Mouse (Mus musculus) lung, postnatal 10 days (tissue): Measurements from ENCODE around the gene Ei24.

Source experiments
- DNase-seq: peaks from one replicate; pipeline ENCODE4 v3.0.0; 2021

Gene Ei24

DNA sequence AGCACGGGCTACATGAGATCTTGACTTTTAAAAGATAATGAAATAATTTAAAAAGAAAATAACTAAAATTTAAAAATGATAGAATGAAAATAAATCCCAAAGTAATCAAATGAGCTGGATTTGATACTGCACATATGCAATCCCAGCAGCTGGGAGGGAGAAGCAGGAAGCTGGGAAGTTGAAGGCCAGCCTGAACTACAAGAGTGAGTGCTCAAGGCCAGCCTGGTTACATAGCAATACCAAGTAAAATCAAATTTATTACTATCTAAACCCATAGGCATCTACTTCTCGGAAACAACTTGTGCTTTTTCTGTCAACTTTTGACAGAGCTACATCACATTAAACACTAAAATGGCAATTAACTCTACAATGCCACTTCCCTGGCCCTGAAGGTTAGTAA is 13.3 kb downstream of the Ei24 start:
- DNase-seq, result no peak

DNA sequence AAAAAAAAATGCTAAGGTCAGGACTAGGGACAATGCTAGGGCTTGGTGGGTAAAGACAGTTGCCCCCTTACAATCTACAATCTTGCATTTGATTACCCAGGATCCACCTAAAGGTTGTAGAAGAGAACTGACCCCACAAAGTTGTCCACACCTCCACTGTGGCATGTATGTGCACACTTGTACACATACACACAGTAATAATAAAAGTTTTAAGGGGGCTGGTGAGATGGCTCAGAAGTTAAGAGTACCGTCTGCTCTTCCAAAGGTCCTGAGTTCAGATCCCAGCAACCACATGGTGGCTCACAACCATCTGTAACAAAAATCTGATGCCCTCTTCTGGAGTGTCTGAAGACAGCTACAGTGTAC is 28.2 kb downstream of the Ei24 start:
- DNase-seq, result no peak

DNA sequence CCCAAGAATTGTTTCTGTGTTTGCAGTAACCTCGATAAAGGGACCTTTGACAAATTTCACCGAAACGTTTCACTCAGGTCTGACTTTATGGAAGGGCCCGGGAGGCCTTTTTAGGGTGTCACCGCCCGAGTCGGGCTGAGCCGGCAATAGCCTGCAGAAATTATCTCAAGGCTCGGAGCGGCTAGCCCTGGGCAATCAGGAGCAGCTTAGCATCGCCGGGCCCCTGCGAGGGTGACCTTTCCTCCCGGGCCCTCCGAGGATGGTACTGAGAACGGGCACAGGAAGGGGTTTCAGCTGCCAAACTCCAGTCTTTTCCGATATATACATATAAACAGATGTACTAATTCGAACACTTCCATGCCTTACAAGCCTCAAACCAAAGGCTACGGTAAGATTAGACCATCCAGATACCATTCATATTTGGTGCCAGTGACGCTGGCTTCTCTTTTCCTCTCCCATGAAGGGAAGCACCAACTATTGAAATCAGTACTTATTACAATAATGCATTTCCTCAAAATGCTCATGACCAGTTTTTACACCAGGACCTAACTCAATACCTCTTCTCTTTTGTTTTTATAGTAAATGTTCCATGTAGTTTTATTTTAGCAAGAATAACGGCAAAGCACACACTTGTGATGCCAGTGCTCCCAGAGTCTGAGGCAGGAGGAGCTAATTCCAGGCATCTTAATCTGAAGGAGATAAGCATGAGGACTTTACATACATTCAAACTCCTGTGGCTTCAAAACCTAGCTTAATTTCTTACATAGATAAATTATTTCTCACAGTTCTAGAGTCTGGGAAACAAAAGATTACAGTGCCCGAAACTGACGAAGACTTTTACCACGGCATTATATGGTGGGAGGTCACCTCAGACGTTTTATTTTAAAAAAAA is 28.8 kb downstream of the Ei24 start:
- DNase-seq, result no peak

DNA sequence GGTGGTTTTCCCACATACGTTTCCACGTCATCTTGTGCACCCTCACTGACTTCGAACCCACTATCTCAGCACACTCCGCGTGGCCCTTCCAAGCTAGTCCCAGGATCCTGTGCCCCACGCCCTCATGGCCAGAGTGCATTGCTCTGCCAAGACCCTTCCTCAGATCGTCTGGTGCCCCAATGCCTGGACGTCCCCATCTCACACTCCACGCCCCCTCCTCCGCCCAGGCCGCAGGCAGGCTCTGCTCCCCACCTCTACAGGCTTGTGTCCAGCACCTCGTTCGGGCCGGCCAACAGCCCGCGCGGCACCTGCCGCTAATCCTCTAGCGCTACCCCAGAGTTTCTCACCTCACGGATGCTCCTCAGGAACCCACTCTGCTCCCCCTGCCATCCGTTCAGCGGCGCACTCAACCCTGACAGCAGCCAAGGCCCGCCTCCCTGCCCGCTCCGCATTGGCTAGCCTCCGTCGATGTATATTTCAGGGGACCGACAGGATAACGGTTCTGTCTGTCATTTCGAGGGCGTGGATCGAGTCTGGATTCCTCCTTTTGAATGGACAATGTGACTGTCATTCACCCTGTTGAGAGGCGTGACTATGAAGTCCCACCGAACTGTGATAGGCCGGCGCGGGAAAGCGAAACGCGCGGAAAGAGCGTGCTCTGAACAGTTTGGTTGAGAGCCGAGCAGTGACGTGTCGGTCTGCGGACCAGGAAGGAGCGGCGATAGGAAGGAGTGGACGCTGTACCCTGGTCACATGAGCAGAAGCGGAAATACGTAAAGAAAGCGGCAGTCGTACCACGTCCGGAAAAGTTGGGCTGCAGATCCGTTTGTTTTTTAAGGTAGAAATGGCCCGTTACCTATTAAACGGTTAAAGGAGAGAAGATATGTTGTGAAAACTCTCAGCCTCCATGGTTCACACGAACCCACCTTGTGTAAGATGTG is 29.7 kb downstream of the Ei24 start, which contains the start of gene Stt3a:
Stt3a (minus strand) TSS at position 477 of the 941 bp plus-strand sequence.
- DNase-seq, result peak; percentile 100

DNA sequence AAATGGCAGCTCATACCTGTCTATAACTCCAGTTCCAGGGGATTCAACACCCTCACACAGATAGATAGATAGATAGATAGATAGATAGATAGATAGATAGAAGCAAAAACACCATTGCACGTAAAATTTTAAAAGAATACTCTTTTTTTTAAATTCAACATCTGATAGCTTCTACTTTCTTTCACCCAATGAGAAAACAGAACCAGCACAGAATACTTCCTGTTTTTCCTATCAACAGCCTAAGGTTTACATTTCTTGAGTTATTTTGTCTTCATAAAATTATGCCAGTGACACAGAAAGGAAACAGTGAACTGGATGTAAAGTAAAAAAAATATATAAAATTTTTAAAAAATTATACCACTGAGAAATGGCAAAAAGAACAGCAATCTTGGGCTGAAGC is 32.8 kb downstream of the Ei24 start:
- DNase-seq, result no peak
